Mouse (Mus musculus) gastrocnemius, postnatal 36 days (tissue): ENCODE data around the gene Icam1. TPM values are rescaled to one million over a fixed set of nuclear protein-coding genes. Genes with fewer than 3 reads are reported as not detected.
"Not testable (repeated sequence)": the region's sequence is repeated elsewhere in the genome, so short reads cannot be mapped to it uniquely, and the experiment has no call there.

Experiments used
- DNase-seq, 2 experiments: peaks; one replicate each; pipeline ENCODE4 v3.0.0; 2022
- intact Hi-C: fragments of 180-260 bp; cut with DNase I; formaldehyde crosslinking; loops from one replicate; pipeline ENCODE4 v1.15.1; 2025
- total RNA-seq, 2 experiments: library from RNA; stranded (reverse); gene quantifications; 2 replicates each; pipeline ENCODE4 v1.2.3; 2021

Icam1 gene
- total RNA-seq, 2 experiments from 2014 or later: 1.9 to 2.1 TPM

DNA sequence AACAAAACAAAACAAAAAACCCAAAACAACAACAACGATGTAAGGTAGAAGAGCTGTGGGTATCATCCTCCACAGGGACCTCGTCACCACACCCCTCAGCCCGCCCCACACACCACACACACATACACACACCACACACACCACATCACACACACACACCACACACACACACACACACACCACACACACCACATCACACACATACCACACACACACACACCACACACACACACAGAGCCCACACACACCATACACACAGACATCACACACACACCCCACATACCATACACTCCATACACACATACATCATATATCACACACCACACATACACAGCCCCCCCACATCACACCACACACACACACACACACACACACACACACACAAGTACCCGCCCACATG lies 24.2 kb upstream of the Icam1 start:
- intact Hi-C loops: loop anchor here (5.0 kb wide), 1 partner anchor 49 kb away; no protein-coding TSS in a partner anchor

DNA sequence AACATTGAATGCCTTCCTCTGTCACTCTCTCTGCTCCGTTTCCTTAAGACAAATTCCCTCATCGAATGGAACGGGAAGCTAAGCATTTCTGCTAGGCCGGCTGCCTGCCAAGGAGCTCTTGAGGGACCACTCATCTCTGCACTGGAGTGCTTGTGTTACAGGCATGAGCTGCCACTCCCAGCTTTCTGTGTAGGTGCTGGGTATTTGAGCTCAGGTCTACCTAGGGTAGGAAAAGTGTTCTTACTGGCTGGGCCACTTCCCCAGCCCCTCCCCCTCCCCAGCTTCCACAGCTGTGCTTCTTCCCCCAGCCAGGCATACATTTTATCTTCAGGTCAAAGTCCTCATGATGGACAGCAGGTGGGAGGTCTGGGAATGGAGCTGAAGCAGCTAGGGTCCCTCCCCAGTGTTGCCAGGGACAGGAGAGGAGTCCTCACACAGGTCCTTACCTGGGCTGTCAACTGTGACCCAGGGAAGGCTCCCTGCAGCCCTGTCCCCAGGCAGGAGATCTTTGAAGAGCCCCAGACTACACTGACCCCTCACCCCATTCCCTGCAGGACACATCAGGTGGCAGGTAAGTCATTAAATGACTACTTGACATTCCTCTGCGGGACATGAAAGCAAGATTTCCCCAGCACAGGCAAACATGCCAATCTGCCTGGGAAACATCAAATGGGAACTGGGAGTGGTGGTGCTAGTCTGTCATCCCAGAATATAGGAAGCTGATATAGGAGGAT lies 22.5 kb upstream of the Icam1 start:
- intact Hi-C loops: loop anchor here (5.0 kb wide), 1 partner anchor 51 kb away; no protein-coding TSS in a partner anchor
- no peak for DNase-seq

More for the DNA sequence above, 24.2 kb upstream of the Icam1 start:
- no peak for DNase-seq

DNA sequence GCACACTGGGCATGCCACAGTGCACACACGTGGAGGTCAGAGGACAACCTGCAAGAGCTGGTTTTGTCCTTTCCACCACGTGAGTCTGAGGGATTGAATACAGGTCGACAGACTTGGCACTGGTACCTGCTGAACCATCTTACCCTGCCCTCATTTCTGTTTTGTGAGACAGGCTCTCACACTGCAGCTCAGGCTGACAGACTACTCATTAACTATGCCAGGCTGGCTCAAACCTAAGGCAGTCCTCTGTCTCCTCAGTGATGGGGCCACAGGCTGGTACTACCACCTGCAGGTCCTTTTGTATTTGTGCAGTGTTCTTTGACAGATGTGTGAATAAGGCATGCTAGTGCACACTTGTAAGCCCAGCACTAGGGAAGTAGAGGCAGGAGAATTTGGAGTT lies 20.7 kb upstream of the Icam1 start:
- intact Hi-C loops: loop anchor here (5.0 kb wide), 1 partner anchor 93 kb away; no protein-coding TSS in a partner anchor

DNA sequence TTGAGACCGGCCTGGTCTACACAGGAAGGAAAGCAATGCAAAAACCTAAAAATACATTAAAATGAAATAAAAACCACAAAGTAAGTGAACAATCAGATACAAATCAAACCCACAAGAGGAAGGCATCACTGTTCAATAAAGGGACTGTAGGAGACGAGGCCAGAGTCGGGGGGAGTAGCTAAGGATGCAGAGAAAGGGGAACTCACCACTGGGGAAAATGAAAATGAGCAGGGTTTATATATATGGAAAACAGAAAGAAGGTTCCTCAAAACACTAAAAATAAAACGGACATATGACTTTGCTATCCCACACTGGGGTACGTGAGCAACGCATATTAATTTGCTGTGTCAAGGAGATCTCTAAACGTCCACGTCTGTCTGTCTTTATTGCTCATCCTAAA lies 18.7 kb upstream of the Icam1 start:
- no peak for DNase-seq
- intact Hi-C loops: loop anchor here (5.0 kb wide), 1 partner anchor 95 kb away; no protein-coding TSS in a partner anchor

More for the DNA sequence above, 20.7 kb upstream of the Icam1 start:
- DNase-seq: no peak

DNA sequence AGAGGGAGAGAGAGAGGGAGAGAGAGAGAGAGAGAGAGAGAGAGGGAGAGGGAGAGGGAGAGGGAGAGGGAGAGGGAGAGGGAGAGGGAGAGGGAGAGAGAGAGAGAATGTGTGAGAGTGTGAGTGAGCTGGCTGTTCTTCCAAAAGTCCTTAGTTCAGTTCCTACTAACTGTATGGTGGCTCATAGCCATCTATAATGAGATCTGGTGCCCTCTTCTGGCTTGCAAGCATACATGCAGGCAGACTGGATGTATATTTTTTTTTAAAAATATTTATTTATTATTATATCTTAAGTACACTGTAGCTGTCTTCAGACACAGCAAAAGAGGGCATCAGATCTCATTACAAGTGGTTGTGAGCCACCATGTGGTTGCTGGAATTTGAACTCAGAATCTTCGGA lies 17.4 kb upstream of the Icam1 start:
- not testable (repeated sequence) for DNase-seq
- intact Hi-C loops: loop anchor here (5.0 kb wide), 1 partner anchor 96 kb away; no protein-coding TSS in a partner anchor

DNA sequence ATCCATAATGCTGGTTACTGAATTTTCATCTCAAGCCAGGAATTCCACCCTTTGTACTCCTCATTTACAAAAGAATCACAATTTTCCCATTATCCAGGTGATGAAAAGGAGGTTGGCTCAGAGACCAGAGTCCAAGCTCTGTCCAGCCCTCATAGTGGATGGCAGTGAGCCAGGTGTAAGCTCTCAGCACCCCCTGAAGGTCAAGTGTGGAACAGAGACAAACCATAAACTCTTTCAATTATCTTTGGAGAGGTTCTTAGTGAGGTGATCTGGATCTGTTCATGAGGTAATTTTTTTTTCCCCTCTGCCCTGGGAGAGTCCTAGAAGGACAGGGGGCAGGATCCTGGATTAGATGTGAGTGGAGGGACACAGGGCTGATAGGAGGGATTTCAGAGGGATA lies 15.0 kb upstream of the Icam1 start:
- DNase-seq: no peak

DNA sequence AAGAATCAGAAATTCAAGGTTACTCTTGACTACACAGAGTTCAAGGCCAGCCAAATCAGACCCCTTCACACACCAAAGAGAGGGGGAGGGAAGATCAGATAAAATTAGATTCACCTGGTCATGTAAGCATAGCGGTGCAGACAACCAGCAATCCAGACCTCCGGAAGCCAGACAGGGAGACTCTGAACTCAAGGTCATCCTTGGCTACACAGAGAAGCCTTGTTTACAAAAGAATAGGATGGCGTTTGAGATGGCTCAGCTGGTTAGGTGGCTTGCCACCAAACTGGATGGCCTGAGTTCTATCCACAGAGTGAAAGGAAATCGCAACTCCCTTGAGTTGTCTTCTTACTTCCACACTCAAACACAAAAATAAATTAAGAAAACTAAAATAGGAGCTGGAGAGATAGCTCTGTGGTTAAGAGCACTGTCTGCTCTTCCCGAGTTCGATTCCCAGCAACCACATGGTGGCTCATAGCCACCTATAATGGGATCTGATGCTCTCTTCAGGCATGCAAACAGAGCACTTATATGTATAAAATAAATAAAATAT lies 14.1 kb upstream of the Icam1 start:
- DNase-seq: no peak
- intact Hi-C loops: loop anchor here (5.0 kb wide), 1 partner anchor 49 kb away; no protein-coding TSS in a partner anchor

More for the DNA sequence above, 15.0 kb upstream of the Icam1 start:
- intact Hi-C loops: loop anchor here (5.0 kb wide), 1 partner anchor 49 kb away; no protein-coding TSS in a partner anchor

DNA sequence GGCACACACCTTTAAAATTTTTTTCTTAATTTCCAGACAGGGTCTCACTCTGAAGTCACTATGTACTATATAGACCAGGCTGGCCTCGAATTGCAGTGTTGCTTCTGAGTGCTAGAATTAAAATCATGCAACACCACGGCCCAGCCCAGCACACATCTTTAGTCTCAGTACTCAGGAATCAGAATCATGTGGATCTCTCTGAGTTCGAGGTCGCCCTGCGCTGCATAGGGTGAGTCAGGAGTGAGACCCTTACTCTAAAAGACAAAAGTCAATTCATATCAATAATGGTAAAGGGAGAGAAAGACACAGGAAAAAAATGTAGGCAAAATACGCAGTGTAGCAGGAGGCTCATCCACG lies 13.5 kb upstream of the Icam1 start:
- DNase-seq: no peak
- intact Hi-C loops: loop anchor here (5.0 kb wide), 1 partner anchor 50 kb away; no protein-coding TSS in a partner anchor

DNA sequence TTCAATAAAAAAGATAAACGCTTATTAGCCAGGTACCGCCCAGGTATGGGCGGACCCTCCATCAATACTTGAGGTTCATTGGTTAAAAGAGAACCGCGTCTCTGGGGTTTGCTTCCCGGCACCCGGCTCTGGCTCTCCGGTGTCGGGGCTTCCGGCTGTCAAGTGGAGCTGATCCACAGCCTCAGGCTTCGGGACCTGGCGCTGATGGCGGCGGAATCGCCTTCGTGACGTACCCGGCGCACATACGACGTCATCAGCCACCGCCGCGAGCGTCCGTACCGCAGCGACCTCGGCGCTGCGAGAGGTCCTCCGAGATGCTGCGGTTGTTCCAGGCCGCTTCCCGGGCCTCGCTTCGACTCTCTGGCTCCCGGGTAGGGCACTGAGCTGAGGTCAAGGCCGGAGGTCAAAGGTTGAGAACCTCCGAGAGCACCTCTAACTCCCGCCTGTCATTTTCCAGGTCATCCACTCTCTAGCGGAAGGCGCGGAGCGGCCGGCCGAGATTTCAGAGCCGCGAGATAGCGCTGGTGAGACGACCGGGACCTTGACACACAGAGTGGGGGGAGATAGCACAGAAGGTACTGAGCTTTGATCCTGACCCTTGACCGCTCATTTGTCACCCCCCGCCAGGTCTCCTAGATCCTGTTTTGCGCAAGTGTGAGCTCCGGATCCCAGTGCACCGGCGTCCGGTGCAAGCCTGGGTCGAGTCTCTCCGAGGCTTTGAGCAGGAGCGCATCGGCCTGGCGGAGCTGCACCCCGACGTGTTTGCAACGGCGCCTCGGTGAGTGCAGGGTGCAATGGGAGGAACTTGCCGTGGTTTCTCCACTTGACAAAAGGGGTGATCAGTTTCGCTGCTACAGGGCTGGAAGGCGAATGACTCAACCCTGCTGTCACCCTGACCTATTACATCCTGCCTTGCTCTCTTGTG lies 12.9 kb upstream of the Icam1 start, which contains the start of gene Mrpl4:
Mrpl4 (plus strand) TSS at position 112 of the 925 bp plus-strand sequence.
- intact Hi-C loops: loop anchor here (5.0 kb wide), 1 partner anchor 51 kb away; no protein-coding TSS in a partner anchor
- DNase-seq: peak; percentile 78 to 80

DNA sequence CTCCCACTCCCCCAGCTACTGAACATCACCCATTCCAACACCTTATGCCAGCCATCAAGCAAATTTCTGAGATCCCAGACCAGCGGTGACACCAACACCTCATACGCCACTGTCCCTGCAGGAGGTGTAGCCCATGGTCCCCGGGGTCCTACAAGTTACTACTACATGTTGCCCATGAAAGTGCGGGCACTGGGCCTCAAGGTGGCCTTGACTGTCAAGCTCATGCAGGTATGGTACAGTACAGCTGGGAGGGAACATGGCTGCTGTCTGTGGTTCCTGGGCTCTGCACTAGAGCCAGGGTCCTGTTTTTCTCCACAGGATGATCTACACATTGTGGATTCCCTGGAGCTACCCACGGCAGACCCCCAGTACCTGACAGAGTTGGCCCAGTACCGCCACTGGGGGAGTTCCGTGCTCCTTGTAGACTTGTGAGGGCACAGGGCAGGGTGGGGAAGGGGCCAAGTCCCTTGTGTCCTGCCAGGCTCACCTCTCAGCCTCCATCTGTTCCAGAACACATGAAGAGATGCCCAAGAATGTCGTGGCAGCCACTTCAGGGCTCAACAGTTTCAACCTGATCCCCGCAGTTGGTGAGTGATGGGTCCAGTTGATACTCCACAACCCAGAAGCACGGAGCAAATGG lies 8.4 kb upstream of the Icam1 start:
- no peak for DNase-seq
- intact Hi-C loops: no loop called here

DNA sequence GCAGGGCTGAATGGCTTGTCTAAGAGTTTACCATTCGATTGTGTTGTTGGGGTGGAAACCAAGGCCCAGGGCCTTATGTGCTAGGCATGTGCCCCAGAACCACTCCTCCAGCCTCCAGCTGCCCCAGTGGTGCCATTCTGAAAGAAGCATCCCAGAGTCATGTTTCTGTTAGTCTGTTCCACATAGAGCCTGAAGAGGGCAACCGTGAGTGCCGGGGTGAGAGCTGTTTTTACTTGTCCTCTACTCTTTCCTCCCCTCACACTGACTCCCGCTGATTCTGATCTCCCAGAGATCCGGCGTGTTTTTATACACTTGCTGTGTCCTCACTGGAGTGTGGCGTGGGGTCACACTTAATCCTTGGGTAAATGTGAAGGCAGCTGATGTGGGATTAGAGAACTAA lies 7.8 kb upstream of the Icam1 start:
- DNase-seq: no peak
- intact Hi-C loops: no loop called here

DNA sequence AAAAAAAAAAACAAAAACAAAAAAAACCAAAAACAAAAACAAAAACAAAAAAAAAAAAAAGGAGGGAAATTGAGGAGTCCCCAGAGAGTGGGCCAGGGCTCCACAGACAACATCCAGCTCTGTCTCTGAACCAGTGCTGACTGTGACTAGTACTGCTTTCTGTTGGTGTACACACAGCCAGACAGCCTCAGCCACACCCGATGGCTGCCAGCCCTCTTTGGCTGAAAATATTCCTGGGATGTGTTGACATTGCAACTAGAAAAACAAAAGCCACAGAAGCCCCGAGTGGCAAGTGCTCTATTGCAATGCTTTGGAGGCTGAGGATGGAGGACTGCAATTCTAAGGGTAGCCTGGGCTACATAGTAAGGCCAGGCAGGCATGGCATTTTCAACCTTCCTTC lies 5.4 kb upstream of the Icam1 start:
- intact Hi-C loops: no loop called here
- no peak for DNase-seq

DNA sequence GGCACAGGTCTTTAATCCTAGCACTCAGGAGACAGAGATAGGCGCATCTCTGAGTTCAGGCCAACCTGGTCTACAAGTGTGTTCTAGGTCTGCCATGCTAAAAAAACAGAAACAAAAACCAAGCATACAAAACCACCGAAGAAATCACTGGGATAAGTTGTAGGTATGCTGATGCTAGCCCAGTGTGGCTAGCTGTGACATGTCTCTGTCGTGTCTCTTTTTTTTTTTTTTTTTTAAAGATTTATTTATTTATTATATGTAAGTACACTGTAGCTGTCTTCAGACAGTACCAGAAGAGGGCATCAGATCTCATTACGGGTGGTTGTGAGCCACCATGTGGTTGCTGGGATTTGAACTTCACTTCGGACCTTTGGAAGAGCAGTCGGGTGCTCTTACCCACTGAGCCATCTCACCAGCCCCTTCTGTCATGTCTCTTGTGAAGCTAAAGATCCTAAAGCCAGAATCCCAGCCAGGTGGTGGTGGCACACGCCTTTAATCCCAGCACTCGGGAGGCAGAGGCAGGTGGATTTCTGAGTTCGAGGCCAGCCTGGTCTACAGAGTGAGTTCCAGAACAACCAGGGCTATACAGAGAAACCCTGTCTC lies 4.7 kb upstream of the Icam1 start:
- intact Hi-C loops, DNase-seq: not testable (repeated sequence)

DNA sequence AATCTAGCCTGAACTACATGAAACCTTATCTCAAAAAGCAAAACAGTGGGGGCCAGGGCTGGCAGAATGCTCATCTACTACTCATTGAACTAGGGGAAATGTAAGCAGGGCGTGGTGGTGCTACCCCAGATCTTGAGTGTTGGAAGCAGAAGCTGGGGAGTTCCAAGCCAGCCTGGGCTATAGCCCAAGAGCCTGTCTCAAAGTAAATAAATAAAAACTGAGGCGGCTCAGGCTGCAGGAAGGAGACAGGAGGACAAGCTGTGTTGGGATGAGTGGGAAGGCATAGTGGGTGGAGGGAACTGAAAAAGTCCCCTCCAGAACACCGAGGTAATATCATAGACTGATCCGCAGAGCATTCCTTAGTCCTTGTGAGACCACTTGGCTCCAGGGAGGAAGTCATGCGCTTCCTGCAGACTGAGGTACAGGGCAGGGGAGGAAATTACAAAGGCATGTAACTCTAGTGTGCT lies 3.9 kb upstream of the Icam1 start:
- intact Hi-C loops: no loop called here

DNA sequence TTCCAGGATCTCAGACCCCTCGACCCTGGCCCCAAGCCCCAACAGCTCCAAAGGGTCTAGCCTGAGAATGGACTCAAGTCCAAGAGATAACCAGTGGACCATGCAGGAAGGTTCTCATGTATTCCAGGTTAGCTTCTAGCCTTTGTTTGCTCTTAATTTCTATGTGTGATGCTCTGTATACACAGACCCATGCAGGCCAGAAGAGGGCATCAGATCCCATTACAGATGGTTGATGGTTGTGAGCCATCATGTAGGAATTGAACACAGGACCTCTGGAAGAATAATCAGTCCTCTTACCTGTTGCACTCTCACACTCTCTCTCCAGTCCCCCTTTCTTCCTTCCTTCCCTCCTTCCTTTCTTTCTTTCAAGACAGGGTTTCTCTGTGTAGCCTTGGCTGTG lies 3.4 kb upstream of the Icam1 start:
- no peak for DNase-seq
- intact Hi-C loops: no loop called here

More for the DNA sequence above, 3.9 kb upstream of the Icam1 start:
- DNase-seq: no peak

DNA sequence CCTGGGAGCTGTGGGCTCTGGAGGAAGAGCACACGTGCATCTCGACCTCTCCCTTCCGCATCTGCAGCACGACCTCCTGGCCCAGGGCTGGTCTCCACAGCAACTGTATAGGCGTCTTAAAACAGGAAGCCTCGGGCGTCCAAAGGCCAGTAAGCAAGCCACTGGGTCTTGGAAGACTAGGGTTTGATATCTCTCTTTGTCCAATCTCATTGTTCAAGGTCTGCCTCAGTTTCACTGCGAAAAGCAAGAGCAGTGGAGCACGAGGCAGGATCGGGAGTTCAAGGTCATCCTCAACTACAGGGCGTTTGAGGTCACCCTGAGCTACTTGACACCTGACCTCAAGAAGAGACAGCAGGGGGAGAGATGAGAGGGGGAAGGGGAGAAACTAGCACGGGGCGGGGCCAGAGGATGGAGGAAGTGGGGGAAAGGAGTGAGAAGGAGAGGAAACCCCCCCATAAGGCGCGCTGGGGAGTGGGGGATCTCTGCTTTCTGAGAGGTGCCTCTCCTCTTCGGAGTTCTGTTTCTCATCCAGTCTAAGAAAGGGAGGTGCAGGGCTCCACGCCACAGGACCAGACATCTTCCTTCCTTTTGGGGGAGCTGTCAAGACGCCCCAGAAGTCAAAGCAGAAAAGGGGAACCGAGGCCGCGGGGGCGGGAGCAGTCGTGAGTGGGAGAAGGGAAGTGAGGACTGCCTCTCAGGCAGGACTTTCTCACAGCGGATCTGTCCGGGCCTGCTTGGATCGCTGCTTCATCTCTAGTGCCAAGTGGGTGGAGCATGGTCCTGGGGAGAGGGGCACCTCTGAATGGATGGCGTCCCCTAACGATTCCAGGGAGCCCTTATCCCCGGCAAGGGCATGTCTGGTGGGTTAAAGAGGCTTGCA lies 854 bp upstream of the Icam1 start:
- intact Hi-C loops: no loop called here

DNA sequence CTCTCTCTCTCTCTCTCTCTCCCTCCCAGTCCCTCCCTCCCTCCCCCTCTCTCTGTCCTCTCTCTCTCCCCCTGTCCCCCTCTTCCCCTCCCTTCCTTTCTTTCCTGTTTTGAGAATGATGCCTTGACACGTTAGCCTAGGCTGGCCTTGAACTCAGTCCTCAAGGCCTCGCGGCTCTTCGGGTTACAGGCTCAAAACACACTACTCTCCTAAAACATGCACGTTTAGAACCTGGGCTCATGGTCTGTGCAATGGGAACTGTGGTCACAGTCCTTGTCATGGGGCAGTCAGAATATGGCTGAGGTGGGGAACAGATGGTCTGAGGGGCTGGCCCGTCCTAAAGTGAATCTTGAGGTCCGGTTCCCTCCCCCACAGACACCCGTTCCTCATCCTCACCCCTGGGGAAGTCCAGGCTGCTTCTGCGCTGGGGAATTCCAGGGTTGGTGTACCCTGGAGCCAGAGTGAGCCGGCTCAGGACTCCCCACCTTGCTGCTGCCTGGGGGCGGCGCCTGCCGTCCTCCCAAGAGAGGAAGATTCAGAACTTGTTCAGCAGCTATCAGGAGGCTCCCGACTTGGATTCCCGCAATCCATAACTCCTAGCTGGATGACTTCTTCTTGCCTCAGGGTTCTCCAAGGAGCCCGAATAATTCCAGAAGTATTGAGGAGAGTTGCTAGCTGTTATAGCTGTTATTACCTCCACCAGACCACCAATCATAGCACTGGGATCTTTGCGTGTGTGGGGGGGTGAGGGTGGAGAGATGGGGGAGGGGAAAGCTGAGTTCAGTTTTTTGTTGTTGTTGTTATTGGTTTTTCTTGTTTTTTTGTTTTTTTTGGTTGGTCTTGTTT lies 769 bp downstream of the Icam1 start:
- DNase-seq: no peak

More for the DNA sequence above, 854 bp upstream of the Icam1 start:
- peak; percentile 50 to 57 for DNase-seq

DNA sequence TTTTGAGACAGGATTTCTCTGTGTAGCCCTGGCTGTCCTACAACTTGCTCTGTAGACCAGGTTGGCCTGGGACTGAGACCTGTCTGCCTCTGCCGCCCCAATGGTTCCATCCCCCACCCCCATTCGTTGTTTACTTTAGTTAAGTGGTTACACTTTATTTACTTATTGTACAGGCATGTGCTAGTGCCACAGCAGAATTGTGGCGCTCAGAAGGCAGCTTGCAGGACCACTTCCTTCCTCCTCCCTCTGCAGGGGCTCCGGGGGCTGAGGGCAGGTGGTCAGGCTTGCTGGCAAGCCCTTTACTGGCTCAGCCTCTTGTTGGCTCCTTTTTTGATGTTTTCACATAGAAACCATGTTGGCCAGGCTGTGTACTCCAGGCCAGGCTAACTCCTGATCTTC lies 1.4 kb downstream of the Icam1 start:
- no peak for DNase-seq
- intact Hi-C loops: no loop called here

More for the DNA sequence above, 769 bp downstream of the Icam1 start:
- intact Hi-C loops: no loop called here
